Mouse (Mus musculus): ENCODE results near the gene Sncg.

- no peak for TF ChIP-seq POLR2A (IDR thresholded peaks at IDR 0.05; ENCODE audit: extremely low read depth, insufficient read depth, low read length)
- TF ChIP-seq CTCF (IDR thresholded peaks at IDR 0.05; ENCODE audit: low read depth, low read length) = no peak
Observed at GRCm38 (mm10) chr14:34378560-34379331, 4.2 kb upstream of the Sncg start.
